Mouse (Mus musculus) liver, postnatal 0 days (tissue): ENCODE data around the gene C4b.

Experiments used
- CTCF ChIP-seq: sonication (generic); IDR thresholded peaks from 2 replicates; pipeline ENCODE4 v1.5.1; 2016; ENCODE audit warnings: antibody characterized with exemption, low read depth
- EP300 ChIP-seq: IDR thresholded peaks from 2 replicates; pipeline ENCODE4 v1.6.1; 2016; ENCODE audit warnings: antibody characterized with exemption, low read depth, mild to moderate bottlenecking

GRCm38 (mm10) chr17:34744206-34744605 is 524 bp upstream of the C4b start:
- TF ChIP-seq CTCF (no peak), EP300 (no peak)
